Mouse (Mus musculus) lung, postnatal 10 days (tissue): ENCODE measurements around the gene Gxylt2.
A peak's percentile ranks its signal among the peaks of the same experiment; 100 is the strongest.

Source experiments
- DNase-seq: peaks from one replicate; pipeline ENCODE4 v3.0.0; 2021

Gene Gxylt2

DNA sequence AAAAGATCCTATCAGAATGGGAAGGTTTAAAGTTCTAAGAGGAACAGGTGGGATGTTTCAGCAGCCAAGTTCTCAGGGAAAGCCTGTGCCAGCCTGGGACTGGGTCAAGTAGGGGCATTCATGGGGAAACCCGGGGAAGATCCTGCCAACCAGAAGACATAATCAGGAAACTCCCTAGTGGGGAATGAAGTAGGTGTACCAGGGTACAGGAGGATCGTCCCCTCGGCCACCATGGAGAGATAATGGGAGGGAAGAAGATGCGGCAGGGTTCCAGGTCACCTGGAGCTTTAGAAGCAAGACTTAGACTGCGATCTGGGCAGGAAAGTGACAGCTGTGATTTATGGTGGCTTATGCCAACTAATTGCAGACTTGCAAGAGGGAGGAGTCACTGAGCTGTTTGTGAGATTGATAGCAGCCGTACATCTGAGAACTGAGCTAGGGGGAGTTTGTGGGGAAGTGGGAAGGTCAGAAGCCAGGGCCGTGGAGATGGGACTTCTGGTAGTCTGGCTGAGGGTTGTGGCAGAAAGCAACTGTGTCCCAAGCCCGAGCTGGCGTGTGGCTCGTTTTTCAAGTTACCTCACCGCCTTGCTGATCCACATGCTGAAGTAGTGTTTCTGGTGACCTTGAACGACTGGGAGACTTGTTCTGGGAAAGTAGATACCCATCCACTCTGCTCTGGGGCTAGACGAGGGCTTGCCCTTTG lies 98.0 kb downstream of the Gxylt2 start:
- DNase-seq = peak; percentile 9

DNA sequence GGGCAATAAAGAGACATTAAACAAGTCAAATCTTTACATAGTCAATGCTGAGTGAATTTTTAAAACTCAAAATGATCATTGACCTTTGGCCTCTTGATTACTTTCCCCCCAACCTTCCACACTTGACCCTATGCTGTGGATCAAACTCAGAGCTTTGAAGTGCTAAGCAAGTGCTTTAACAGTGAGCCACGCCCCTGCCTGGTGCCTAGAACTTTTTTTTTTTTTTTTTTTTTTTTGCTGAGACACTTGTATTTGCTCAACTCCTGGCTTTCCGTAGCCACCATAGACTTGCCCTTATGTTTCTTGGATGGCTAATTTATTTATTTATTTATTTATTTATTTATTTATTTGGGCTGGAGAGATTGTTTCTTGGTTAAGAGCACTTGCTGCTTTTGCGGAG lies 98.7 kb downstream of the Gxylt2 start:
- no peak for DNase-seq

DNA sequence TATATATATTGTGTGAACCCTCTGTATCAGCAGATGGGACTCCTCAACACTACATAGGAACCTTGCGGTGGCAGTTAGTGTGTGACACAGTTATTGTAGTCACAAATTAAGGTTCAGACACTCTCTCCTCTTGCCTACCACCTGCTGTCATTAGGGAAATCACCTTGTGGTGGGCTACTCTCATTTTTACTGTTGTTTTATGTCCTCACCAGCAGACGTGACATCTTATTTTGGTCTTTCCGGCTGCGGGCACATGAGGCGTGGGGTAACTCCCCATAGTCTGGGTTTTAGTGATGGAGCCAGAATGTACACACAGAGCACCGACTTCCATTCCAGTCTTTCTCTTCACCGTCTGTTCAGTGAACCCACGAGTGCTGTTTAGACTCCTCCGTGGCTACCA lies 102.7 kb downstream of the Gxylt2 start:
- no peak for DNase-seq

DNA sequence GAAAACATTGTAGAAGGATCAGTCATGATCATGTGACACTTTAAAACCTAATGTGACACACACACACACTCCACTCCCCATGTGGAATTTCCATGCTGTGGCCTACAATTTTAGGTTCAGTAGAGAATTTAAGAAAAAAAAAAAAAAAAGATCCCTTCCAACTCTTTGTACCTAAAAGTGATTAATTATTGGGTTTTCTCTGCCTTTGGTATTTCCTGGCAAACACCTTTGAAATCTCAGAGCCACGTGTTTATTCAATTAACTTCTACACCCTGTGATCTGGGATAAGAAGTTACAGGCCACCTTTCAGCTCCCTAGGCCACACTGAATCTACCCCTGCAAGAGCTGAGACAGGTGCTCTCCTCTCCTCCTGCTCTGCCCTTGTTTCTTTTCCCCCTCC lies 103.2 kb downstream of the Gxylt2 start:
- no peak for DNase-seq

DNA sequence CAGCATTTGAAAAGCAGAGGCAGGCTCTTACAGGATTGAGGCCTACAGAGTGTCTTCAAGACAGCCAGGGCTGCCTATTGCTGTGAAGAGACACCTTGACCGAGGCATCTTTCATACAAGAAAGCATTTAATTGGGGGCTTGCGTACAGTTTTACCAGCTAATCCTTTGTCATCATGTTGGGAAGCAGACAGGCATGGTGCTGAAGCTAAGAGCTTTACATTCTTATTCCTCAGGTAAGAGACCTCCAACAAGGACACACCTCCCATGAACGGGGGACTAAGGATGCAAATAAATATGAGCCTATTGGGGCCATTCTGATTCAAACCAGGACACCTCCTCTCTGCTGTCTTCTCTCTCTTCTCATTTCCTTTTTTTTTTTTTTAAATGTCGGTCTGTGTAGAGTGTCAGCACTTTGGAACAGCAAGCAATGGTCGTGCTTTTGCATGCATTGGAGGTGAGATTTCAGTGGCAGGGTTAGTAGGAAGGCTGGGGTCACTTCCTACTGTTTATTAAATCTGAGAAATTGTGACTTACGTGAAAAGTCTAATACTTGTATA lies 103.8 kb downstream of the Gxylt2 start:
- DNase-seq = no peak

DNA sequence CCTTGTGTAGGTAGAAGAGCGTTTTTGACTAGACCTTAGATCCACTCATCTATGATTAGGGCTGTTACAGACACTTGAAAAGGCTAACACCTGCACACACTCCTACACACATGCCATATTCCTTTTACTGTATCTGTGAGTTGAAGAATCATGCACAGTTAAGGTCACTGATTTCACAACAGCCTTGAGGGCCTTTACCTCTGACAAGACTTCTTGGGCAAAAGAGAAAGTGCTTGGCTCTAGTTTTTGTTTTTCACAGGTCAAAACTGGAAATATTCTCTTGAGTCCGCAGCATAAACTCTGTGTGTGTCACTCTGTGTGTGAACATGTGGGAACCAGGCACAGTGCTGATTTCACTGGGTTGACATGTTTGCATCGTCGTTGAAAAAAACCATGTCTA lies 105.6 kb downstream of the Gxylt2 start:
- no peak for DNase-seq

DNA sequence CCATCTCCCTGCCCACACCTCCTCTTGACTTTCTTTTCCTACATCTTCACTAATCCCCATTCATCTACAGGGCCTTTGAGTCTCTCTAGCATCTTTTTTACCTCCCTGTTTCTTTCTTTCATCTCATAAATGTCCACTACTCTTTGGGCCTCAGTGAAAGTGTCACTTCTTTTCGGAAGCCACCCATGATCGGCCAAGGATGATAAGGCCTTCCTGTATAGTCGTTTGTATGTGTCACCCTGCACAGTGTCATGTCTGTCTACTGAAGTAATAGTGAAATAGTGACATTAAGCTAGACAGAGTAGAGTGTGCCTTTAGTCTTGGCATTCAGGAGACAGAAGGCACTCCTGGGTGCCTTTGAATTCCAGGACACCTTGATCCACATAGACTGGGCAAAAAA lies 107.2 kb downstream of the Gxylt2 start:
- DNase-seq = no peak

DNA sequence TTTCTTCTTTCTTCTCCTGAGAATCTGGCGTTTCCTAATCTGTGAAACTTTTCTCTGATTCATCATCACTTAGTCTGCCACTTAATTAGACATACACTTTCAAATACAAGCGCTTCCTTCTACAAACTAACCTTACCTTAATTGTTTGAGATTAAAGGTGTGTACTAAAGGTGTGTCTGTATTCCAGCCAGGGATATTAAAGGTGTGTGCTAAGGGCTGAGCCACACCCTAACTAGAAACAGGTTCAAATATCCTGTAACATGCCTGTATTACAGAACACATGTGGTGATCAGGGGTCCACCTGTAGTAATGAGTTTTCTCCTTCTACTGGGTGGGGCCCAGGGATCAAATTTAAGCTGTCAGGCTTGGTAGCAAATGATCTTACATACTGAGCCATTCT lies 116.8 kb downstream of the Gxylt2 start:
- DNase-seq = no peak

DNA sequence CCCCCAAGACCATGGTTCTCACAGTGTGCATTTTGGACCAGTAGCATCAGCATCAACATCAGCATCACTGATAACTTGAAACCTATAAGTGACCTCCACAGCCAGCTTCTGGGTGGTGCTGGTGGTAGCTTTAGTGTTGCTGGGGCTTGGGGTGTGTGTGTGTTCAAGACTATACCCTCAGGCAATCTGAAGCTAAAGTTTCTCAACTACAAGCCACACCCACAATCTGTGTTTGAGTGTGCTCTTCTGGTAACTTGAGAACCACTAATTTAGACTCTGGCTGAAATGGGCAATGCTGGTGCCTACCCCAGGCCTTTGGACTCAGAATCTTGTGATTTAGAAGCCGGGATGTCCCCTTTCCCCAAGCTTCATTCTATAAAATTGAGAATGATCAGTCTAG lies 118.8 kb downstream of the Gxylt2 start:
- no peak for DNase-seq

DNA sequence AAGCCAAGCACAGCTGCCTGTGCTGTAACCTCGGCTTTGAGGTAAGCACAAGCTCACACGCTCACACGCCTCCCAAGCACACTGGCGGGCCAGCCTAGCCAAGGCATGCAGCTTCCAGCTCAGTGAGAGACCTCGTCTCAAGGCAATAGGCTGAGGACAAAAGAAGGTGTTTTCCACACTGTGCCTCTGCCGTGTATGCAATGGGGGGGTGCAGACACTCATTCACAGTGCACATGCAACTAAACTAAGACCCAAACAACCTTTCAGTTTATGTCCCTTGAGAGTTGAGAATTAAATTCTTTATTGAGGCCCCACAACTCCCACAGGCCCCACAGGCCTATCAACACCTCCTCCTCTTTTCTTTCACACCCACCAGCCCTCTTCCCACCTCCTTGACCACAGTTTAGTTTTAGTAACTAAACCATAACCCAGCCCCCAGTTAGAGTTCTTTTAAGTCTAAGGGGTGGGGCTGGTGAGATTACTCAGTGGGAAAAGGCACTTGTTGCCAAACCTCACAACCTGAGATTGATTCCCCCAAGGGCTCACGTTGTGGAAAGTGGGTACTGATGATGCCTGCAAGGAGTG lies 119.9 kb downstream of the Gxylt2 start:
- DNase-seq = no peak

DNA sequence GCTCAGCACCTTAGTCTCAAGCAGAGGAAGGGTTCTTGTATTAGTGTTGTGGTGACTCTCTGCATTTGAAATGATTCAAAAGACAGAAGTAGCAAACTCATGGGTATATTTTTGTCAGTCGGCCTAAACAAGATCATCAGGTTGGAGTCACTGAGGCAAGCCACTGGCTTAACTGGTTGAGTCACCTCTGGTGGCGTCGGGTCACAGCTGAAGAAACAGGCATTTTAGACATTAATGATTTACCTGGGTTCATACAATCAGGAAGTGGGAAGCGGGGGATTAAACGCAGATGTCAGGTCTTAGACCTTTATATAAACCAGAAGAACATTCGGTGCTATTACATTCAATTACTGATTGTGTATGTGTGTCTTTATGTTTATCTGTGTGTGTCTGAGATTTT lies 121.5 kb downstream of the Gxylt2 start:
- DNase-seq = no peak

DNA sequence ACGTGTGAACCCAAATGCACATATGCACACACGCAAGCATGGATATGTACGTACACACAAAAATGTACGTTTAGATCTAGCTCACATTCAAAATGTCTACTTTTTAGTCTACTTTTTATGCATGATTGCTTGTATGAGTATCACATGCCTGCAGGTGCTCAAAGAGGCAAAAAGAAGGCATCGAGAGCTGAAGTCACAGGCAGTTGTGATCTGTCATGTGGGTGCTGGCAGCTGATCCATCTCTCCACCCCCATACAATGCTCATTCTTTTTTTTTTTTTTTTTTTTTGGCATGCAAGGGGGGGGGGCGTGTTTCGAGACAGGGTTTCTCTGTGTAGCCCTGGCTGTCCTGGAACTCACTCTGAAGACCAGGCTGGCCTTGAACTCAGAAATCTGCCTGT lies 124.0 kb downstream of the Gxylt2 start:
- no peak for DNase-seq

DNA sequence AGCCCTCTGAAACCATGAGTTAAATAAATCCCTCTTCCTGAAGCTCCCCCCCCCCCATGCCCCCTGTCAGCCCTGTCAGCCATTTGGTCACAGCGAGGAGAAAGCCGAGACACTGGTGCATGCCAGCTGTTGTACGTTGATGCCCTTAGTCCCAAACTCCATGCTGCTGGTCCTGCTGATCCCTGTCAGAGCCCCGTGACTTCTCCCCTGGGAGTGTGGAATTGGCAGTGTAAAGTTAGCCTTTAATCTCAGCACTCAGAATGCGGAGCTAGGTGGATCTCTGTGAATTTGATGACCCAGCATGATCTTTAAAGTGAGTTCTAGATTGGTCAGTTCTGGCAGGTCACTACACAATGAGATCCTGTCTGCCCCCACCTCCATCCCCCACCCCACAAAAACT lies 125.2 kb downstream of the Gxylt2 start:
- no peak for DNase-seq

DNA sequence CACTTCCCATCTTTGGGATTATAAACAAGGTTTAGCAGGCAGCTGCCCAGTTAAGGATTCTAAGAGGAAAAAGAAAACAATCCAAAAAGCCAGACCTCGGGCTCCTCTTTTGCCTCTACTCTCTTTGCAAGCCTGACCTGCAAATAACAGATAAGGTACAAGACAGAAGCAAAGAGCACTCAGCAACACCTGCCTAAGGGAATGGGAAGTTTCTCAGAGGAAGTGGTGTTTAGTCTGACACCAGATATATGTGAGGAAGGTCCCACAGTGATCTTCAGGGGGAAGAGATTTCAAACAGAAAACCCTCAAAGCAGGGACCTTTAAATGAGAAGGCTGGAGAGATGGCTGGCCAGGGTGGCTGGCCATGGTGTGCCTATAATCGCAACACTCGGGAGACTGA lies 126.7 kb downstream of the Gxylt2 start:
- DNase-seq = no peak

DNA sequence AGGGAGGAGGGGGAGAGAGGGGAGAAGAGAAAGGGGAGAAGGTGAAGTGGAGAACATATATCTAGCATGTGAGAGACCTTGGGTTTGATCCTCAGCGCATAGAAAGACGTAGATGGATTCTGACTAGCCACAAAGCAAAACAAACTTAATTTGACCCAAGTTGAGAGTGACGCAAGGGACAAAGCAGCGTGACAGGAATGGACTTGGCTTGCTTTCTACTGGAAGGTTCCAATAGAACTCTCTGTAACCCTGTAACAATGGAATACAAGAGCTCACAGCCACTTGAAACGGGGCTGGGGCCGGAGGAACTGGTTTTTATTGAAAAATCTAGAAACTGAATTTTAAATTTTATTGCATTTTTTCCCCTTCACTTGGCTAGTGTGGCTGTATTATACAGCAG lies 127.2 kb downstream of the Gxylt2 start:
- peak; percentile 30 for DNase-seq

DNA sequence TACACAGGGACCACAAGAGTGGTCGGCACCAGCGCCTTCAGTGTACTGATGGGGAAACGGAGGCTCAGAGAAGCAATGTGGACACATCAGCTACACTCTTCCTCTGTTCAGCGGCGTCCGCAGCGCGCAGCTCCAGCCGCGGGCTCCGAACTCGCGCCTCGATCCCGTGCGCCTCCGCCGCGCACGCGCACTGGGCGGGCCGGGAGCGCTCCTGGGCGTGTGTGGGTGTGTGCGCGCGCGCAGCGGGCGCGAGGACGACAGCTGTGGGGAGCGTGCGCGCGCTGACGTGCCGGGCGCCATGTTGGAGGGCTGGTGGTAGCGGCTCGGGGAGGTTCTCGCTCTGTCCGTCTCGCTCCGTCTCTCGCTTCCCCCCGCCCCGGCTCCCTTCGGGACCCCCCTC lies 128.8 kb downstream of the Gxylt2 start, which contains the start of gene Ppp4r2:
Gene Ppp4r2 (plus strand): TSS at position 268 of the 400 bp plus-strand sequence.
- DNase-seq = peak; percentile 94

DNA sequence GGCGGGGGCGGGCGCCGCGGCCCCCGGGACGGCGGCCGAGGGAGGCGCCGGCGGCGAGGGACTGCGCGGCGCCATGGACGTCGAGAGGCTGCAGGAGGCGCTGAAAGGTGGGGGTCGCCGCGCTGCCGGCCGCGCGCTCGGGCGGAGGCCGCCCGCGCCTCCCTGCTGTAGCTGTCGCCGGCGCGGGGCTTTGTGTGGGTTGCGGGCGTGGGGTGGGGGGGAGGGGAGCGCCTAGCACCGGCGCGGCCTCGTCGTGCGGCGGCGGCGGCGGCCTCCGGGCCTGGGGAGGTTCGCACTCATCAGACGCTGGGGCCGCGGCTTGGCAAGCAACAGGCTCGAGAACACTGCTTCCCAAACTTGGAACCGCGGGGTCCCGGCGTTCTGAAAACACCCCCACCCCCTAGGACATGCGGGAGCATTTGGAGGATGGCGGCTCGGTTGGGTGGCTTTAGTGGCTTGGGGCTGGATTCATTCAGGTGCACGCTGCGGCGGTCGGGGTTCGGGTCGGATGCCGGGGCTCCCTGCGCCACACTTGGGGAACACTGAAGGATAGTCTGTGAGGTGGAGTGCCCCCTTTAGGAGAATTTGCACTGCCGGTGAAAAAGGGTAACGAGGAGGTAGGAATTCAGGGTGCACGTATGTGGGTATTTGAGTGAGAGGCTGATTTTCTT lies 129.4 kb downstream of the Gxylt2 start:
- DNase-seq = peak; percentile 60

DNA sequence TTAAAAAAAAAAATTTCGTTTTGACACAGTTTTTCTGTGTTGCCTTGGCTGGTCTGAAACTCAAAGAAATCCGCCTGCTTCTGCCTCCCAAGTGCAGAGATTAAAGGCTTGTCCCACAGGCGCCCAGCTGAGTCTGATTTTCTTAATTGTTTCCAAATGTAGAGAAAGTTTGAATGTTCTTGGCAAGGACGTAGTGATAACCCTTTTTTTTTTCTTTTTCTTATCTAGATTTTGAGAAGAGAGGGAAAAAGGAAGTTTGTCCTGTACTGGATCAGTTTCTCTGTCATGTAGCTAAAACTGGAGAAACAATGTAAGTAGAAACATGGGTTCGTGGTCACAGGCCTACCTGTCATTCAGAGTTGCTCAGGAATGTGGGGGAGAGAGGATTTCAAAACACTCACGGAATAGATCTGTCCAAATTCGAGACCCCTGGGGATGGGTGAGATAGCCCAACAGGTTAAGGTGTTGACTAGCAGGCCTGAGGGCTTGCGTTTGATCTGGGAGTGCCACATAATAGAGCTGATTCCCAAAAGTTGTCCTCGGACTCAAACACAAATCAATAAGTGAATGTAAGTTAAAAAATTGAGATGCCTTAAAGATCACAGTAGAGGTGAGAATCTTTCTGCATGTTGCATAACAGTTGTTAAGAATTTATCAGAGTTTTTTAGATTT lies 130.1 kb downstream of the Gxylt2 start:
- no peak for DNase-seq

DNA sequence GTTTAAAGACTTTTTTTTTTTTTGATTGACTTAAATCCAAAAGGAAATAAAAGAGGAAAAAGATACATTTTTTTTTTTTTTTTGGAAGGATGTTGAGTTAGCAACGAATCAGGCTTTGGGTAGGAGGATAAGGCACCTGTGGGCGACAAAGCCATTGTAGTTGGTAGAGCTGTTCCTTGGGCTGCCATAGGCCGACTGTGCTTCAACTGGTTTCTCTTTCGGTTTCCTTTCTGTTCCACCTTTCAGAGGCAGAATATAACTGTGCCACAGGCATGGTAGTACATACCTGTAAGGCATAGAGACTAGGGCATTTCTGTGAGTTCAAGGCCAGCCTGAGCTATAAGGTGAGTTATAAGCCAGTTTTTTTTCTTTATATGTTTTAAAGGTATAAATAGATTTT lies 140.5 kb downstream of the Gxylt2 start:
- DNase-seq = no peak

DNA sequence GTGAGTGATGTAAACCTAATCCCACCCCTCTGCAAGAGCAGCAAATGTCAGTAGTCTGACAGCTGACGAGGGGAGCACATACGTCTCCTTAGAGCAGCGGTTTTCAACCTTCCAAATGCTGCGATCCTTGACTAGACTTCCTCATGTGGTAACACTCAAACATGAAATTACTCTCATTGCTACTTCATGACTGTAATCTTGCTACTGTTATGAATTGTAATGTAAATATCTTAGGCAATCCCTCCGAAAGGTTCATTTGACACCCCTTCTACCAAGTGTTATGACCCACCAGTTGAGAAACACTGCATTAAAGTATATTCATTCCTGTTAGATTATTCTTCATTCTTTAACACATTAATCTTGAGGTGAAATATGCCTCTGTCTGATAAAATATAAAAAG lies 142.7 kb downstream of the Gxylt2 start:
- no peak for DNase-seq

DNA sequence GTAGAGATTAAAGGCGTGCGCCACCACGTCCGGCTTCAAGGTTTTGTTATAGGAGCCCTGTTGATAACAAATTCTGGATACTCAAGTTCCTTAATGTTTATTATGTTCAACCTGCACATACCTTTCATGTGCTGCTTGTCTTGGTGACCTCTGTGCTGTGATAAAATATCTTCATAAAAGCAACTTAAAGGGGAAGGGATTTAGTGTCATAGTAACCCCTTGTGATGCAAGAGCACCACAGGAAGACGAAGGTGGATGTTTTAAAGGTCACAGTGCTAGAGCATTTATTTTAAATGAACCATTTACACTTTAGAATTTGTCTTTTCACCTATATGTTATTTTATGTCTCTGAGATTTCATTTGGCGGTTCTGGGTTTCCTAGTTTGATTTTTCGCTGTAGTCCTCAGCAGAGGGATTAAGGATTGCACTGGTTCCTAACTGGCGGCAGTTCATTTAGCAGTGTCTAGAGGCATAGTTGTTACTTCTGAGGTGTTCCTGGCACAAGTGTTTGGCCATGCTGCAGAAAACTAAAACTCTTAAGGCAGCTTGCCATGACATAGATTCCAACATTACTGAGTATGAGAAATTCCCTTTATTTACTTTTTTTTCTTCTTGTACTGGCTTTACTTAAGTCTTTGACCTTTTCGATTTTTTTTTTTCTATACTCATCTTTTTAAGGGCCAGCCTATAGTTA lies 144.3 kb downstream of the Gxylt2 start:
- DNase-seq = no peak

DNA sequence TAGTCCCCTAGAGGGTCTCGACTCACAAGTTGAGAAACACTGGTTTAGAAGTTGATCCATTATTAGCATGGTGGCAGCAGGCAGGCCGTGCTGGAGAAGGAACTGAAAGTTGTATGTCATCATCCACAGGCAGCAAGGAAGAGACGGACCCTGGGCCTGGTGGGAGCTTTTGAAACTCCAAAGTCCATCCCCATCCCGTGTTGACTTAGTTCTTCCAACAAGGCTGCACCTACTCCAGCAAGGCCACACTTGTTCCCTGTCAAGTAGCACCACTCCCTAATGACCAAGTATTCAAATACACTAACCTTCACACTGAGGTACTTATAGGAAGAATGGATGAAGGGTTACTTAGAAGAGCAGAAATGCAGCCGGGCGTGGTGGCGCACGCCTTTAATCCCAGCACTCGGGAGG lies 146.1 kb downstream of the Gxylt2 start:
- DNase-seq = peak; percentile 15

DNA sequence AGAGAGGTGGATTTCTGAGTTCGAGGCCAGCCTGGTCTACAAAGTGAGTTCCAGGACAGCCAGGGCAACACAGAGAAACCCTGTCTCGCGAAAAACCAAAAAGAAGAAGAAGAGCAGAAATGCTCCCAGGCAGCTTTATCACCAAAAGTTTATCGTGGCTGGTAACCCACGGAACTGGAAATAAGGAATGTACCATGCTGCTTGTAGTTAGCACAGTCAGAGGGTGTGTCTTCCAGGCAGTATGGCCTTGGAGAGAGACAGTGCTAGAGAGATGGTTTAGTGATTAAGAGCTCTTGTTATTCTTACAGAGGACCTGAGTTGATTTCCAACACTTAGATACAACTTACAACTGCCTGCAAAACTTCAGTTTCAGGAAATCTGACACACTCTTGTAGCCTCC lies 146.5 kb downstream of the Gxylt2 start:
- no peak for DNase-seq
